Mouse (Mus musculus): ENCODE results near the gene Sec14l3.
"Not testable (repeated sequence)": the region's sequence is repeated elsewhere in the genome, so short reads cannot be mapped to it uniquely, and the experiment has no call there.

Gene Sec14l3

DNA sequence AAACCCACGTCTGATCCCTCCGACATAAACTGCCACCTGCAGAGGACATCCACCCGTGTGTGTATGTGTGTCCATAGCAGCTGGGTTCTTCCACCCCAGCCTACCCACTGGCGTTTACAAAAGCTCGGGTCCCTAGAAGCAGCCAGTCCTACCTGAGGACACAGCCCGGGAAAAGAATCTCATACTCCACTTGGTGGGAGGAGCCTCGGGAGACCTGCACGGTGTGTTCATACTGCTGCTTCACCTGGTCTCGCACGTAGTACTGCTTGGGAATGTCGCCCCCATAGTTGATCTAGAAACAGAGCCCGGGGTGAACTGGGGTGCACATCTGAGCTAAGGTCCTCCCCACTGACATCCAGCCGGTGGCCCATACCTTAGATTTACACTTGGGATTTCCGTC is 38.9 kb downstream of the Sec14l3 start:
- no peak for DNase-seq

DNA sequence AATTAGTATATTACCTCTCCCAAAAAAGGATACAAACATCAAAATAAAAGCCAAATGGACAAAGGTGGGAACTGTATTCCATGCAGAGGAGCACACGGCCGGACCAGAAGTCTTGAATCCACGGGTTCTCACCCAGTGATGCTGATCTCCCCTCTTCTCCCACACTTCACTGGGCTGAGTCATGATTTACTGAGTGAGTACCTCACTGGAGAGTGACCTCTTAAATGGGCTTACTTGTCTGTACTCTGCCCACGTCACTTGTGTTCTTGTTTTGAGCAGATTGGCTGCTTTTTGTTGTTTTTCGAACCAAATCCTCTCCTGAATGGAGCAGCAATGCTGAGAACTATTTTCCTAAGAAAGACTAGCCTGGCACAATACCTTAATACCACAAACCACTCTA is 40.3 kb downstream of the Sec14l3 start:
- DNase-seq, result no peak

- DNase-seq, result no peak
Observed at GRCm38 (mm10) chr11:4105444-4105843, 40.8 kb downstream of the Sec14l3 start.

DNA sequence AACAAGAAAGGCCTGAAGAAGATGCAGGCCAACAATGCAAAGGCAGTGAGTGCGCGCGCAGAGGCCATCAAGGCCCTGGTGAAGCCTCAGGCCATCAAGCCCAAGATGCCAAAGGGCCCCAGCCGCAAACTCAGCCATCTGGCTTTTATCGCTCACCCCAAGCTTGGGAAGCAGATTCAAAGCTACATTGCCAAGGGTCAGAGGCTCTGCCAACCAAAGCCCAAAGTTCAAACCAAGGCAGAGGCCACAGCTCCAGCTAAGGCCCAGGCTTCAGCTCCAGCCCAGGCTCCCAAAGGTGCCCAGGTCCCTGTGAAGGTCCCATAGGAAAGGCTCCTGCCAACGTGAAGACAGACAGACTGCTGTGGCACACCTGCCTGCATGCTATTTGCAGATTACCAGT is 43.3 kb downstream of the Sec14l3 start:
- not testable (repeated sequence) for DNase-seq

GRCm38 (mm10) chr11:4108691-4109090 is 44.0 kb downstream of the Sec14l3 start:
- no peak for DNase-seq

- no peak for DNase-seq
Observed at GRCm38 (mm10) chr11:4112033-4112432, 47.4 kb downstream of the Sec14l3 start.

- no peak for DNase-seq
Observed at GRCm38 (mm10) chr11:4112861-4113260, 48.2 kb downstream of the Sec14l3 start.

DNA sequence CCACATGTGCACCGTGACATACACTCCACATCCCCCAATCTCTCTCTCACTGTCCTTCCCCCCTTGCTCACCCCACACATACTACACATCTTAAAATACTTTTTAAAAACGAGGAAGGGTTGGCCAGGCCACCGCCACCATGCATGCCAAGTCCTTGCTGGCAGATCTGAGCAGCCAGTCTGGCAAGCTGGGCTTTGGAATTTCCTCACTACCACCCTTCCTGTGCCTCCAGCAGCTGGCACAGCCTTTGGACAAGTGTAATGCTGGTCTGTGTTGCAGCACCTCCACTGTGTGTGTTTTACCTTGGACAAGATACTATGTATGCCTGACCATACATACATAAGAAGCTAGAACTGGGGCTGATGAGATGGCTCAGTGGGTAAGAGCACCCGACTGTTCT is 48.9 kb downstream of the Sec14l3 start:
- DNase-seq, result no peak

- DNase-seq, result no peak
Observed at GRCm38 (mm10) chr11:4113970-4114369, 49.3 kb downstream of the Sec14l3 start.

DNA sequence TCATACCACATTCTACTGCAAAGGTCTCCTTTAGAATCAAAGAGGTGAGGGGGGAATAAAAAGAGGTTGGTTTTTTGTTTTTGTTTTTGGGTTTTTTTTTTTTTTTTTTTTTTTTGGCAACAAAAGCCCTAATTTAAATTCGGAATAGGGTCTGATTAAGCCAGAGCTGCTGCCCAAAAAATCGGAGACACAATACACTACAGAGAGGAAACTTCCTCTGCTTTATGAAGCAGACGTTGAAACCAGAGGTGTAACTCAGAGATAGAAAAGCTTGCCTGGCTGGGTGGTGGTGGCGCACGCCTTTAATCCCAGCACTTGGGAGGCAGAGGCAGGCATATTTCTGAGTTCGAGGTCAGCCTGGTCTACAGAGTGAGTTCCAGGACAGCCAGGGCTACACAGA is 49.9 kb downstream of the Sec14l3 start:
- DNase-seq, result not testable (repeated sequence)

GRCm38 (mm10) chr11:4115407-4115806 is 50.8 kb downstream of the Sec14l3 start:
- no peak for DNase-seq

DNA sequence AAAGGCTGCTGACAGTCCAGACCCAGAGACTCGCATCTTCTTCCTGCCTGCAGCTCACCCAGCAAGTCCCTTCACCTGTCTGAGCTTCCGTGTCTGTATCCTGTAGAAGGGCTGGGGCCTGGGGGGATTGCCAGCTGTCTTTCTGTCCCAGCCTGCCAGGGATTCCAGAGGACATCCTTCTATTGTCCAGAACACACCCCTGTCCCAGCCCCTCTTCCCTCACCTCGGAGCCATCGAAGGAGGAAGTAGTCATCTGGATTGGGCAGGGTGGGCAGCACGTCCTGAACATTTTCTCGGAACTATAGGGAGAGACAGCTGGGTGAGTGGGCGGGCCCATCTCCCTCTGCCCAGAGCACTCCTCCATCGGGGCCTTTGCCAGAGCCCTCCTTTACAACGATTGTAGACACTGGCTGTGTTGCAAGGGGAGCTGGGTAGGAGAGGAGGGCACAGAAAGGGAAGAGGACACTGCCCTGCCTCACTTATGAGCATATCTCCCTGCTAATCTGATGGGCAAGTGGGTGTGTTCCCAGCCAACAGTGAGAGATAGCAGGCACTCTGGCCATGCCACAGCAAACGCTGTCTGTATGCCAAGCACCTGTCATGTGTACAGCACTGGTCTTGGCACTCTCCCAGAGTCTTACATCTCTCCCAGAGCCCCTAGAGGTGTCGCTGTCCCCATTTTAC is 52.0 kb downstream of the Sec14l3 start:
- no peak for DNase-seq

DNA sequence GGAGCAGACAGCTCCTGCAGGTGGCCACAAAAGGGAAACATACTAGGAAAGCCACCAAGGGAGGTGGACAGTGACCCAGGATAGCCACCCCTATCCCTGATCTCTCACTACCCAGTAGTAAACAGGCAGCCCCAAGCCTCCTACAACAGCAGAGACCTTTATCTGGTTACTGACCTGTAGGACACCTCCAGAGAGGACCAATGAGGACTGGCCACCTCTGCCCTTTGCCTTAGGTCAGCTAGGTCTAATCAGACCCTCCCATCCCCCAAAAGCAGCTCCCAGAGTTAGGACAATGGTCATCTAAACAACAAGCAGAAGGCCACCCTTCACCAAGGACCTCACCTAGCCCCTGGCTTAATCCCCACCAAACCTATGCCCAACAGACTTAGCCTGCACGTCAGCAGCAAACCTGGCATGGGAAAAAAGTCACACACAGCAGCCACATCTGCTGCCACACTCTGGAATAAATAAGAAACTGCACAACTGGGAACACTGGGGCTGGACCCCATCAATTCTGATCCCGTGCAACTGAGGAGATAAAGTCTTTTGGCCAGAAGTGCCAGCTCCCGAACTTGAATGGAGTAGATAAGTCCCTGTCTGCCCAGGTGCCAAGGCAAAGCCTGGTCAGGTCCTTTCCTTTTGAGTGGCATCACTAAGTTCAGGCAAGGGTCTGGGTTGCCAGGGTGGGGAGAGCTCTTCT is 52.9 kb downstream of the Sec14l3 start:
- DNase-seq, result no peak

GRCm38 (mm10) chr11:4118081-4118921 is 53.7 kb downstream of the Sec14l3 start:
- peak; percentile 81 to 88 for DNase-seq

- DNase-seq, result no peak
Observed at GRCm38 (mm10) chr11:4119635-4120034, 55.0 kb downstream of the Sec14l3 start.

- no peak for DNase-seq
Observed at GRCm38 (mm10) chr11:4121691-4122090, 57.0 kb downstream of the Sec14l3 start.

DNA sequence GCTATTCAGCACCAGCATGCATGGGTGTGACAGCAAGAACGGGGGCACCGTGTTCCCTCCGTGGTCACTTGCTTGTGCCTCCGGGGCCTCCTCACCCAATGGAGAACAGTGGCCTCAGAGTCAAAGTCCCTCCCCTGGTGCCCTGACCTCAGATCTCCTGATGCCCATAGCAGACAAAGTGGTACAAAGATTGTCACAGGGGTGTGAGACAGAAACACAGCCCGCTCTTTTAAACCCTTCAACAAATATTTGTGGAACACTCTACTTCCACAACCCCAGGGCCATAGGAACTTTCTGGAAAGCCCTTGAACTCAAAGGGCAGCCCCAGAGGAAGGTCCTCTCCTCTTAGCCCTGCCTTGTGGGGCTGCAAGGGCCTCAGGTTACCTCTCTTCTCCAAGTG is 57.6 kb downstream of the Sec14l3 start:
- DNase-seq, result no peak

- DNase-seq, result no peak
Observed at GRCm38 (mm10) chr11:4122742-4123579, 58.3 kb downstream of the Sec14l3 start, which contains the start of gene Sec14l2. Gene Sec14l2, minus strand, starts transcription at chr11:4123415.

- peak in 1 of 2 experiments; percentile 44 for DNase-seq
Observed at GRCm38 (mm10) chr11:4123922-4124321, 59.3 kb downstream of the Sec14l3 start.

- no peak for DNase-seq
Observed at GRCm38 (mm10) chr11:4127059-4127458, 62.4 kb downstream of the Sec14l3 start.
